Mouse (Mus musculus): ENCODE measurements around the gene Aox2.

Aox2 gene

DNA sequence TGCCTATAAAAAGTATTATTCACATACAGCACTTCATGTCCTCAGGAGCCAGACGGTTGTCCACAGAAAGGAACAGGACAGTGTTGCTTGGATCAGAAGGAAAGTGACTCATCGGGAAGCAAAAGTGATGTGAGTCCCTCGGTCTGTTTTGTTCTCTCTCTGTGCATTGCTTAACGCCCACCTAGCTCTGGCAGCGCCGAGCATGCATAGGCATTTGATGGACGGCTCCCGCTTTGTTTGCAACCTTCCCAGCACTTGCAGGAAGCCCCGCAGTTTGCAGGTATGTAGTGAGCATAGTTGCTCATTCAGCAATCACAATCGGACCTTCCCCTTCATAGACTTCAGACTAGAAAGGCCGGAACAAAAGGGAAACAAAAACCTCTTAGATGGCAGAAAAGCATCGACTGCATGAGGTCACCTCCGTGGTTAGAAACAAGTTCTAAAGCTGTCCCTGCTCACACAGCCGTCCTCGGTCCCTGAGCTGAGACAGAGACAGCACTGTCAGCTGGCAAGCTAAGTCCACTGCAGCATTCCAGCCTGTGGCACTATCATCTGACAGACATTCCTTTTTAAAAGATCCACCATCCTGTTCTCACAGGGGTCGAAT, 11.8 kb downstream of the Aox2 start:
- peak; percentile 51 for DNase-seq

- peak; percentile 48 for DNase-seq
Measured at GRCm38 (mm10) chr1:58291394-58292300, 13.5 kb downstream of the Aox2 start.

DNA sequence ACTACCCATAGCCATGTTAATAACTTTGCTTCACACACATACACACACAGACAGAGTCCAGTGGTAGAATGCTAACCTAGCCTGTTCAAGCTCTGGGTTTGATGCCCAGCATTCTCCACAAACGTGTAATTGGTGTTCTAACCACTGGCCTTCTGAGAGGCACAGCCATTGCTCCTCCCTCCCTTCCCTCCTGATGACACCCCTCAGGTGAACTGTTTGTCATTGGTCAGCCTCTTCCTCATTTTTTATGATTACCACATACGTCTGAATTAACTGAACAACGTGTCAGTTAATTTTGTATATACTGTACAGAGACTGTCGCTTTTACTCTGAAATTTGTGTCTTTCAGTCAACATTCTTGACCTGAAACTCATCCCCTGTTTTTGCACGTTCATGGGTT, 16.6 kb downstream of the Aox2 start:
- DNase-seq: no peak

- DNase-seq: peak; percentile 73
Measured at GRCm38 (mm10) chr1:58296278-58296677, 18.2 kb downstream of the Aox2 start.

- DNase-seq: no peak
Measured at GRCm38 (mm10) chr1:58296821-58297220, 18.7 kb downstream of the Aox2 start.

DNA sequence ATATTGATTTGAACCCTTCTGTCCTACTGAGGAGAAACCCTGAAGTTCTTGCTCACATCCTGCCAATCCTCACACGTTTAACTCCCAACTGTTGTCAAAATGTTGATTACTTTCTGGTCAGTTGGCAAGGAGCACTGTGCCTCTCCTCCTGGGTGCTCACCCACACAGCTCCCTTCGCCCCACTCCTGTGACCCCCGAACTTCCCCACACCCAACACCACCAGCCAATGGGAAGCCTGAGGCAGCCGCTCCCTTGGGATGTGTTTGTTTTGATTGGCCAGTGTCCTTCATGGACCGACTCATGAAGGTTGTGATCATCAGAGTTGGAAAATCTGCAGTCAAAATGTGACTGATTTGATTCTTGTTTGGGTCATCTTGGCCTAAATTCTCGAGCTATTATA, 20.2 kb downstream of the Aox2 start:
- no peak for DNase-seq

- DNase-seq: no peak
Measured at GRCm38 (mm10) chr1:58301073-58301472, 22.9 kb downstream of the Aox2 start.

DNA sequence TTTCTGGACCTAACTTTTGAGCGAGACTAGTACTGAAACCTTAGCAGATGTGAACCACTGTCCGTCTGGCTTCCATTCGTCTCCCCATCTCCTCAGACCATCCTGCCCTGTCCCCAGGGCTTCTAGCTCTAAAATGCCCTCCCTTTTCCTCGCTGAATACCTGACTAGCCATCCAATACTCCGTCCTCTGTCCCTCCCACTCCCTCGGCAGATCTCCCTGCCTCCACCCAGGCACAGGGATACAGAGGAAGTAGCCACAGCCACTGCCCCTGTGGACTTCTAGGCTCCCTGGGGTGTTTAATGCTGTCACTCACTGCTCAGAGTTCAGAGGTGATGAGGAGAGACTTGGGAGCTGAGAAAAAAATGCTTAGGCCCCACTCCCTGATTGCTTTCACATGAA, 23.9 kb downstream of the Aox2 start:
- DNase-seq: no peak

- DNase-seq: no peak
Measured at GRCm38 (mm10) chr1:58303009-58303408, 24.9 kb downstream of the Aox2 start.

DNA sequence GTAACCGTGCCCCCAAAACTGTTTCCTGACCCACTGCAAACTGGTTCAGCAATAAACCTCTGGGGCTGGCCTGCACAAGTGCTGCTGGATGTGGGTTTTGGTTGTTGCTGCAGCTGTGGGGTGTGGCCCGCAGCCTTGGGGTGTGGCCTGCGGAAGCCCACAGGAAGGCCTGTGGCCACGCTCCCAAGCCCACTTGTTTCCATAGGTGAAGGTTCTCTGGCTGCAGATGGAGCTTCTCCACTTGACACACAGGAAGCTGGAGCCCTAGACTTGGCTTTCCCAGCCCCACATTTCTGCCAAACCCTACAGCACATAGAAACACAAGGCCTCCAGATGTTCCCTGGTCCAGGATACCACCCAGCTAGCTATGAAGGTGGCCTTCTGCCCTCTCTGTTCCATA, 25.6 kb downstream of the Aox2 start:
- DNase-seq: no peak

DNA sequence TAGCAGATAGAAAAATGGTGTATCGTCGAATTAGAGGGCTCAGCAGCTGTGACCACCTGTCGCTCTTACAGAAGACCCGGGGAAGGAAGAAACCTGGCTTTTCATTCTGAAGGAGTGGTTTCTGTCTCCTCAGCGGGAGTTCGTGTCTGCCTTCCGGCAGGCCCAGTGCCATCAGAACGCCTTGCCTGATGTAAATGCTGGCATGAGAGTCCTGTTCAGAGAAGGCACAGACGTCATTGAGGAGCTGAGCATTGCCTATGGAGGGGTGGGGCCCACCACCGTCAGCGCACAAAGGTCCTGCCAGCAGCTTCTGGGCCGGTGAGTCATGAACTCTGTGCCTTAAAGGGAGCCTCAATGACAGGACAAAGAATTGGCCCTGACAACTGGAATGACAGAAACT, 26.2 kb downstream of the Aox2 start:
- no peak for DNase-seq

DNA sequence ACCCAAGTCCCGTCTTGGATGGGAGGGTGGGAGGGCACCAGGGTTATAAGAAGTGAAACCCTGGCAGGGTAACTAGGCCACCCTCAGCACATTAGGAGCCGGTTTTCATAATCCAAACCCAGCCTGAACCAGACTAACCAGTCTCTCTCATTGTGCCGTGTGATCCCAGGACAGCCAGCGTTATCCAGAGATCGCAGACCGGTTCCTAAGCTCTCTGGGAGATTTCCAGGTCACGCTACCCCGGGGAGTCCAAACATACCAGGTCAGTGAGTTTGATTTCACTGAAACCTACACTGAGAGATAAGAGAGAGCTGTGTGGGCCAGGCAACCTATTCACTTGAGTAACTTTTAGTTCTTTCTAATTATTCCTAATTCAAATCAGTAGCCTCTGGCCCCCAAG, 29.1 kb downstream of the Aox2 start:
- no peak for DNase-seq

DNA sequence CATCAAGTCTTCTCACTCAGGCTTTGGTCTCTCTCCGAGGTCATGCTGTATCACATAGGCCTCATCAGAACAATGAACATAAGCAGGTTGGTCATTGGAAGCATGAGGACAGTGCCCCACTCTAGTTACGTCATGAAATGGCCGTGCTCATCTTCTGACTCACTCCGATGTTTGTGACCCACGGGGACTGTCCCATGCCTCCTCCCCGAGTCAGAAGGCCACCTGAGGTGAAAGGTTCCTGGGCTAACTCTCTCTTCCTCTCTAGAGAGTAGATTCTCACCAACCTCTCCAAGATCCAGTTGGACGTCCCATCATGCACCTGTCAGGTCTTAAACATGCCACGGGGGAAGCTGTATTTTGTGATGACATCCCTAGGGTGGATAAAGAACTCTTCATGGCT, 30.5 kb downstream of the Aox2 start:
- DNase-seq: no peak

DNA sequence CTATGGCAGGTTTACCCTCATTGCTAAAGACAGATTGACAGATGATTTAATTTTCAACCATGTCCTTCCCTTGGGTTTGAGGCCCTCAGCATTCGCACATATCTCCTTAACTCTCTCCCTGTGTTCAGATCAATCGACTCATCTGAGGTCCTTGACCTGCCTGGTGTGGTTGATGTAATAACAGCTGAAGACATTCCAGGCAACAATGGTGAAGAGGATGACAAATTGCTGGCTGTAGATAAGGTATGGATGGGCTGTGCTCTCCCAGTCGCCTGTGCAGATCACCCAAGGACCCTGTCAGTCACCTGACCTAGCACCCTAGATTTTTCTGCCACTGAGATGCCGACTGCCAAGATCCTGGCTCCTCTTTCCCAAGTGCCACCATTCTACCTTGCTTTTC, 31.7 kb downstream of the Aox2 start:
- no peak for DNase-seq

DNA sequence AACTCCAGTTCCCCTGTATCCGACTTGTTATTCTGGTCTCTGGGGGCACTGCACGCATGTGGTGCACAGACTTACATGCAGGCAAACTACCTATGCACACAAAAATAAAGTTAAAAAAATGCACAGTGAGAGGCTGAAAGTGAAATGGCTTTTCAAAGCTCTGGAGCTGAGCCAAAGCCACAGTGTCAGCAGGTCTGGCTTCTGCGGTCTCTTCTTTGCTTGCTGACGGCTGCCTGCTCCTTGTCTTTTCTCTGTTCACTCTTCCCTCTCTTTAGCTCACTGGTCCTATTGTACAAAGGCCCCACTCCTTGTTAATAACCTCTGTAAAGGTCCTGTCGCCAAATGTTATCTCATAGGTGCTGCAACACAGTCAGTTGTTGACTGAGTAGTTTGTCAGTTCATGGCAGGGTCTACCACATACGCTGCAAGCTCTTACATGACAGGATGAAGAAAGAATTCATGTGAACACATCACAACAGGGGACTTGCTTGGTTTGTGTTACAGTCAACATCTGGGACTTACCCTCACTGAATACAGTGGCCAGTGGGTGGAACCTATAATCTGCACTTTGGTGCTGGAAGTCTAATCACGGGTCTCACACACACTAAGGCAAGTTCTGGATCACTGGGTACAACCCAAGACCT, 33.2 kb downstream of the Aox2 start:
- no peak for DNase-seq

- DNase-seq: no peak
Measured at GRCm38 (mm10) chr1:58313173-58313572, 35.0 kb downstream of the Aox2 start.

- DNase-seq: no peak
Measured at GRCm38 (mm10) chr1:58315532-58315931, 37.4 kb downstream of the Aox2 start.

DNA sequence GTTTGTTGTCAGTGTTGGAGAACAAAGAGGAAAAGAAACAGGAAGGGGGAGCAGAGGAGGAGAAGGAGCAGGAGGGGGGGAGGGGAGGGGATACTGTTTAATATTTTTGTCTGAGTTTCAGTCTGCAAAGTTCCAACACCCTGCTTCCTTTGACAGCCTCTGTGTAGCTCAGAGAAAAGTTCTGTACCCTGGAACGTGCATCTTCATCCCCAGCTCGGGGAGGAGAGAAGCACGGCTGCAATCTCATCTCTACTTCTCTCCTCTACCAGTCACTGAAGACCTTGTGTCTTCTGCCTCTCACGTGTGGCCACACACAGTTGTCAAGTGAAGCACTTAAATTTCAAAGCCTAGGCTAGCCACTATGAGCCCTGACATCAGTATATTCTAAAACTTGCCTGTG, 55.1 kb downstream of the Aox2 start:
- no peak for DNase-seq

DNA sequence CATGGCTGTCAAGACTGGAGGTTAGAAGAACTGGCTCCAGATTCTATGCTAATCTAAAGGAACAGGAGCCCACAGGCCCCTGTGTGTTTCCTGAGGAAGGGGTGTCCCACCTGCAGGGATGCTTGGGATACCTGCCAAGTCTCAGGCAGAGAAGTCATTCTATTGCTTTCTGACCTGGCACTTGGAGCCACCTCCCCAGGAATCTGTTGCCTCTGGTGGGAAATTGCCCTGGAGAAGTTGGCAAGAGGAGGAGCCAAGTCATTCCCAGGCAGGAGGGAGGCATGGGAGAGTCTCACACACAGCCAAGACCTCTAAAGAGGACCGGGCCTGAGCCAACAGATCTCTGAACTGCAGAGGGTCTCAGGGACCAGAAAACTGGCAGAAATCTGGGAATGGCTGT, 61.8 kb downstream of the Aox2 start:
- no peak for DNase-seq

DNA sequence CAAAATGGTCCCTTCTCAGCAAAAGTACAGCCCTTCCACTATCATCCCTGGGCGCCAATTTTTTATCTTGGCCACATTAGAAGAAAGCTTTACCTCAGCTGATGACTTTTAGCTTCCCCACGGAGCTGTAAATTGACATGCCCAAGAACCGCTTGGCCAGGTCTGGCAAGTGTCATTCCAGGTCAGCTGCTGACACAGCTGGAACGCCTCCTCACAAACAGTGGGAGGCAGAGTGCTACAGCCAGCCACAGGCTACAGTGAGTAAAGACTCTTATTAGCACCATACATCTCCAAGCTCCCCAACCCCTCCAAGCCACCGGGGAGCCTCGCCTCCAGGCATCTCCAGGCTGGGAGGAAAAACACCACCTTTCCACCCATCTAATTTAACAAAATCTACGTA, 63.5 kb downstream of the Aox2 start:
- DNase-seq: no peak

DNA sequence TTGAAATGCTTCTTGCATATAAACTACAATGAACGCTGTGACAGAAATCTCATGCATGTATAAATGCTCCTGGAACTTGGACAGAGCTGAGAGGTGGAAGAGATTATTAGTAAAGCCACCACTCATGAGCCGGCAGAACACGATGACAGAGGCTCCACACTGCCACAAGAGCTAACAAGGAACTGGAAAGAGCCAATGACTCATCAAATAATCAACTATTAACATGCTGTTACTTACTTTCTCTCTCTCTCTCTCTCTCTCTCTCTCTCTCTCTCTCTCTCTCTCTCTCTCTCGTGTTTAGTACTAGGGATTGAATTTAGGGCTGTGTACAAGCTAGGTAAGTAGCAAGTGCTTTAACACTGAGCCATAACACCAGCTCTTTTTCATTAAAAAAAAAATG, 65.7 kb downstream of the Aox2 start:
- no peak for DNase-seq

DNA sequence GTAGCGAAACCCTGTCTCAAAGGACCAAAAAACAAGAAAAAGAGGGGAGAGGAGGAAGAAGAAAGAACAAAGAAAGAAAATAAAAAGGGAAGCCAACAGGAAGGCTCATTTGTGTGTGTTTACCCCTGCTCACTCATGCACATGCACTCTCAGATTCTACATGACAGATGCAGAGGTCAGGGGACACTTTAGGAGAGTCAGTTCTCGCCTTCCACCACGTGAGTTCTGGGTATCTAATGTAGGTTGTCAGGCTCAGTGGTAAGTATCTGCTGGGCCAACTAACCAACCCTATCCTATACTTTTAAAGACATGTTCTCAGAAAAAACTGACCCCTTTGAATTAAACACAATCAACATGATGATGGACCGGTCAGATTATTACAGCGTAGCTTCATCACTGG, 66.4 kb downstream of the Aox2 start:
- no peak for DNase-seq

DNA sequence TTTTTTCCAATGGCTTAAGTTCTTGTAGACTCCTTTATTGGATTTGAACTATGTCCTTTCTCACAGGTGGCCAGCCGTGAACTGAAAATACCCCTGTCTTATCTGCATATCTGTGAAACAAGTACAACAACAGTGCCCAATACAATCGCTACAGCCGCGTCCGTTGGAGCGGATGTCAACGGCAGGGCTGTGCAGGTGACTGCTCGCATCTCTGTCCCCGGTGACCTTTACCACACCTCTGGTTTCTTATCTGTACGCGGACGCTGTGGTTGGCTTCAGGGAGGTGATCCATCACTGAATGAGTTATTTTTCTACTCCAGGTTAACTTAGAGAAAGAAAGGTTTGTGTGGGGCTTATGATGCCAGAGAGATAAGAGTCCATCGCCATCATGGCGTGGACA, 68.0 kb downstream of the Aox2 start:
- DNase-seq: no peak

DNA sequence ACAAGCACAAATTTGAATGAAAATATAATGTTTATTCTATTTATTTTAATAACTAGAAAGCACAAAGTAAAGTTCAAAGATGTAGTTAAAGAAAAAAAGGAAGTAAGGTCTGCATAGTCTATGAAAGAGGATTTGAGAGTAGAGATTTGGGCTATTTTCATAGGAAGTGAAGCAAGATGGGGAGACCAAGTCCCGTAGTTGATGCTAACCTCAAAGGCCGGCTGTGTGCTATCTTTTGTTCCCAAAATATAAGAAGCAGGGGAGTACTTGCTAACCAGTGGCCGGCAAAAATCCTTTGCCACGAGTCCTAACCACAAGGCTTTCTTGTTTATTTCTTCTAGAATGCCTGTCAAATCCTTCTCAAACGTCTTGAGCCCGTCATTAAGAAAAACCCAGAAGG, 70.6 kb downstream of the Aox2 start:
- no peak for DNase-seq

All from right cerebral cortex, adult 18-20 months (tissue).